Comparison of ENCODE assay signal across 13 mouse cellular contexts in the genomic region with DNA sequence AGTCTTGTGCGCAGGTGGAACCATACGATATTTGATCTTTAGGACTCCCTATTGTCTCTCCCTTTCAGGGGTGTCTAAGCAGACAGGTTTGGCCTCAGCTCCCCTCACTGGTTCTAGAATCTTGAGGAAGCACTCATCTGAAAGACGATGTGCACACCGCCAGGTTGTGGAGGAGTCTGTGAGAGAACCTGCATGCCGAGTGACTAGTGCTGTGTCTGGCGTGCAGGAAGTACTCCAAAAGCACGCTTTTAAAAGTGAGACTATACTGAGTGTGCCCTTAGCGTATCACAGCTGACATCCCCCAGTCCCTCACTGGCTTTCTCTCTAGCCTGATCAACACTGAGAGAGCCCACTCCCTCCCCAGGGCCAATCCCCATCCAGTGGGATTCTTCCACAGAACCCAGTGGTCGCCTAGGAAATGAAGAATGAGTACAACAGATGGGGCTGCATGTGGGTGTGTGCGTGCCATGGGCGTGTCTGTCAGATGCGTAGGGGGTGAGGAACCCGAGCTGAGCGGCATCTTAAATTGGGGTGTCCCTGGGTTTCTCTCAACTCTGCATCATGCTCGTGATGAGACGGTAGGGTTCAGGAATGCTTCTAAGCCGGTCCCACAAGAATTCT. TPM values are rescaled to one million over a fixed set of nuclear protein-coding genes. Genes with fewer than 3 reads are reported as not detected.
DNase-seq lines count a peak whose midpoint lies in the region; ATAC-seq and TF ChIP-seq lines count a peak whose summit lies in the region.
"Had no signal": no experiment of that assay in that cellular context is flagged by ENCODE, and none has a peak within 500 bp of the region (broad histone marks: within the 10 kb centered on the region; RNA-seq: fewer than 3 reads in every experiment).

No protein-coding gene starts in this region.

- H3K9me3 ChIP-seq in forebrain, embryonic 10.5 days: no peaks in the 10 kb centered on the region
- H3K9me3 ChIP-seq in hindbrain, embryonic 14.5 days (ENCODE audit: control insufficient read depth, low read length): no peaks in the 10 kb centered on the region
- H3K9me3 ChIP-seq in midbrain, embryonic 14.5 days (ENCODE audit: control insufficient read depth, low read length): no peaks in the 10 kb centered on the region
- H3K9me3 ChIP-seq in stomach, postnatal 0 days (ENCODE audit: control insufficient read depth, low read length): no peaks in the 10 kb centered on the region
- H3K9me3 ChIP-seq: embryonic facial prominence, embryonic 15.5 days had no signal

- H3K4me1 ChIP-seq in forebrain, embryonic 10.5 days: peaks cover 64% of the 10 kb centered on the region
- H3K4me1 ChIP-seq in hindbrain, embryonic 14.5 days (replicated peaks; ENCODE audit: control insufficient read depth, insufficient read depth, low read length): peaks cover 29% of the 10 kb centered on the region
- peaks cover 18% of the 10 kb centered on the region for H3K4me1 ChIP-seq in midbrain, embryonic 14.5 days (ENCODE audit: control insufficient read depth, insufficient read depth, low read length)
- H3K4me1 ChIP-seq in stomach, postnatal 0 days (replicated peaks; ENCODE audit: control insufficient read depth, insufficient read depth): no peaks in the 10 kb centered on the region

- H3K4me2 ChIP-seq in hindbrain, embryonic 14.5 days (replicated peaks): no peak overlapping the region
- H3K4me2 ChIP-seq in midbrain, embryonic 14.5 days (ENCODE audit: low read length): no peak overlapping the region
- H3K4me2 ChIP-seq in stomach, postnatal 0 days (replicated peaks; ENCODE audit: low read depth): no peak overlapping the region
- H3K4me2 ChIP-seq: embryonic facial prominence, embryonic 15.5 days had no signal

- WGBS in forebrain, embryonic 10.5 days: 53% methylated on average over 17 of the region's 17 CpGs
- 37% methylated on average over 17 of the region's 17 CpGs for WGBS in hindbrain, embryonic 14.5 days
- WGBS in midbrain, embryonic 14.5 days: 33% methylated on average over 17 of the region's 17 CpGs
- WGBS in stomach, postnatal 0 days: 72% methylated on average over 17 of the region's 17 CpGs

- DNase-seq in brain, embryonic 14.5 days (ENCODE audit: low read depth): peak; percentile 83
- DNase-seq in forebrain, embryonic 10.5 days (ENCODE audit: extremely low spot score, low spot score): peak; percentile 60
- no peak for DNase-seq in hindbrain, embryonic 14.5 days (ENCODE audit: low spot score)
- peak; percentile 59 for DNase-seq in midbrain, embryonic 14.5 days
- DNase-seq in adrenal gland, adult 18-20 months (ENCODE audit: low spot score in 2 of 2): no peak
- DNase-seq in cerebellum, adult 8-10 months: no peak
- DNase-seq in adipocyte (ENCODE audit: low spot score): no peak
- no peak for DNase-seq in stomach, postnatal 0 days (ENCODE audit: low spot score)
- DNase-seq: heart, postnatal 4 days; kidney, postnatal 14 days; liver had no signal

- TF ChIP-seq POLR2A in brain, embryonic 14.5 days (IDR thresholded peaks at IDR 0.05; ENCODE audit: borderline replicate concordance, extremely low read depth, insufficient read depth, insufficient read length, poor library complexity, severe bottlenecking): no peak

- peaks cover 66% of the 10 kb centered on the region for H3K27me3 ChIP-seq in forebrain, embryonic 10.5 days (ENCODE audit: poor library complexity, severe bottlenecking)
- no peaks in the 10 kb centered on the region for H3K27me3 ChIP-seq in hindbrain, embryonic 14.5 days (ENCODE audit: control insufficient read depth, insufficient read depth, low read length)
- H3K27me3 ChIP-seq in midbrain, embryonic 14.5 days (ENCODE audit: control insufficient read depth, insufficient read depth, low read length): peaks cover 22% of the 10 kb centered on the region
- H3K27me3 ChIP-seq in stomach, postnatal 0 days (ENCODE audit: control insufficient read depth, insufficient read depth, low read length): no peaks in the 10 kb centered on the region

- H3K27ac ChIP-seq in forebrain, embryonic 10.5 days: peak overlapping the region; percentile 69
- no peak overlapping the region for H3K27ac ChIP-seq in hindbrain, embryonic 14.5 days
- H3K27ac ChIP-seq in midbrain, embryonic 14.5 days (replicated peaks; ENCODE audit: low read depth, low read length): no peak overlapping the region
- H3K27ac ChIP-seq in stomach, postnatal 0 days (replicated peaks): no peak overlapping the region
- H3K27ac ChIP-seq: embryonic facial prominence, embryonic 15.5 days had no signal

- ATAC-seq in hindbrain, embryonic 14.5 days (ENCODE audit: low FRiP score): peak; percentile 49; the same call in 1 of the 2 replicates
- ATAC-seq in midbrain, embryonic 14.5 days (ENCODE audit: low FRiP score, low TSS enrichment): 0 out of 2 replicates have a peak, but pooled peaks have one; percentile 7
- no peak for ATAC-seq in stomach, postnatal 0 days (ENCODE audit: low FRiP score, low TSS enrichment)

- peak overlapping the region; percentile 8; the same call in 1 of the 2 replicates for H3K4me3 ChIP-seq in forebrain, embryonic 10.5 days
- no peak overlapping the region for H3K4me3 ChIP-seq in hindbrain, embryonic 14.5 days (replicated peaks; ENCODE audit: low read length)
- H3K4me3 ChIP-seq in midbrain, embryonic 14.5 days (replicated peaks; ENCODE audit: low read depth, low read length): no peak overlapping the region
- H3K4me3 ChIP-seq in stomach, postnatal 0 days (ENCODE audit: low read depth, low read length): no peak overlapping the region
- H3K4me3 ChIP-seq: embryonic facial prominence, embryonic 15.5 days had no signal

- no peak for TF ChIP-seq CTCF in brain, embryonic 14.5 days (IDR thresholded peaks at IDR 0.05; ENCODE audit: borderline replicate concordance, extremely low read depth, insufficient read depth, insufficient read length)
- TF ChIP-seq CTCF in stomach, postnatal 0 days (IDR thresholded peaks at IDR 0.05; ENCODE audit: low read depth): no peak

- H3K36me3 ChIP-seq in forebrain, embryonic 10.5 days (replicated peaks): no peaks in the 10 kb centered on the region
- H3K36me3 ChIP-seq in hindbrain, embryonic 14.5 days (replicated peaks; ENCODE audit: control insufficient read depth, insufficient read depth): no peaks in the 10 kb centered on the region
- no peaks in the 10 kb centered on the region for H3K36me3 ChIP-seq in midbrain, embryonic 14.5 days (ENCODE audit: control insufficient read depth, insufficient read depth, low read length)
- H3K36me3 ChIP-seq in stomach, postnatal 0 days (ENCODE audit: control insufficient read depth, insufficient read depth, low read length): no peaks in the 10 kb centered on the region
- H3K36me3 ChIP-seq: embryonic facial prominence, embryonic 15.5 days had no signal

- H3K9ac ChIP-seq in hindbrain, embryonic 14.5 days: no peak overlapping the region
- no peak overlapping the region for H3K9ac ChIP-seq in midbrain, embryonic 14.5 days (replicated peaks; ENCODE audit: low read length)
- no peak overlapping the region for H3K9ac ChIP-seq in stomach, postnatal 0 days (ENCODE audit: low read length)
- H3K9ac ChIP-seq: embryonic facial prominence, embryonic 15.5 days had no signal

- no peak for TF ChIP-seq EP300 in stomach, postnatal 0 days (optimal IDR thresholded peaks at IDR 0.05)

RNA-seq across cellular contexts. Expression of a gene that starts 37.1 kb away (rescaled TPM):
- 0.08 TPM in 1 of 2 replicates, not detected in the other for polyA plus RNA-seq in brain, embryonic 14.5 days (2012; rRNA removed)
- not detected in 2 replicates for polyA plus RNA-seq in forebrain, embryonic 10.5 days (2016; fragmentation: Nextera tagmentation; extraction: Ambion mirVana)
- not detected in 2 replicates for polyA plus RNA-seq in hindbrain, embryonic 14.5 days (2014; fragmentation: Nextera tagmentation; extraction: Ambion mirVana)
- not detected in 2 replicates for polyA plus RNA-seq in midbrain, embryonic 14.5 days (2014; fragmentation: Nextera tagmentation; extraction: Ambion mirVana)
- not detected for total RNA-seq in adrenal gland, adult 18-20 months (2021)
- polyA plus RNA-seq in stomach, postnatal 0 days (2015; fragmentation: Nextera tagmentation; extraction: Ambion mirVana): not detected in 2 replicates
- total RNA-seq: granulocyte monocyte progenitor cell, adult 5-6 weeks; heart, postnatal 4 days had no signal
- polyA plus RNA-seq: embryonic facial prominence, embryonic 15.5 days had no signal

Comparison
In these comparisons a context has a peak if more than half of its experiments do, and no peak if none do; other contexts are left out.
1. DNase-seq: peak in brain, embryonic 14.5 days (single experiment), forebrain, embryonic 10.5 days (single experiment) and midbrain, embryonic 14.5 days (single experiment); none in hindbrain, embryonic 14.5 days (single experiment), adrenal gland, adult 18-20 months (0 of 2), cerebellum, adult 8-10 months (single experiment), adipocyte (single experiment) and stomach, postnatal 0 days (single experiment).